Mouse (Mus musculus) lung, postnatal 14 days (tissue): ENCODE measurements around the gene Minos1.

Experiments
- DNase-seq: peaks from one replicate; pipeline ENCODE4 v3.0.0; 2021

Minos1 gene

DNA sequence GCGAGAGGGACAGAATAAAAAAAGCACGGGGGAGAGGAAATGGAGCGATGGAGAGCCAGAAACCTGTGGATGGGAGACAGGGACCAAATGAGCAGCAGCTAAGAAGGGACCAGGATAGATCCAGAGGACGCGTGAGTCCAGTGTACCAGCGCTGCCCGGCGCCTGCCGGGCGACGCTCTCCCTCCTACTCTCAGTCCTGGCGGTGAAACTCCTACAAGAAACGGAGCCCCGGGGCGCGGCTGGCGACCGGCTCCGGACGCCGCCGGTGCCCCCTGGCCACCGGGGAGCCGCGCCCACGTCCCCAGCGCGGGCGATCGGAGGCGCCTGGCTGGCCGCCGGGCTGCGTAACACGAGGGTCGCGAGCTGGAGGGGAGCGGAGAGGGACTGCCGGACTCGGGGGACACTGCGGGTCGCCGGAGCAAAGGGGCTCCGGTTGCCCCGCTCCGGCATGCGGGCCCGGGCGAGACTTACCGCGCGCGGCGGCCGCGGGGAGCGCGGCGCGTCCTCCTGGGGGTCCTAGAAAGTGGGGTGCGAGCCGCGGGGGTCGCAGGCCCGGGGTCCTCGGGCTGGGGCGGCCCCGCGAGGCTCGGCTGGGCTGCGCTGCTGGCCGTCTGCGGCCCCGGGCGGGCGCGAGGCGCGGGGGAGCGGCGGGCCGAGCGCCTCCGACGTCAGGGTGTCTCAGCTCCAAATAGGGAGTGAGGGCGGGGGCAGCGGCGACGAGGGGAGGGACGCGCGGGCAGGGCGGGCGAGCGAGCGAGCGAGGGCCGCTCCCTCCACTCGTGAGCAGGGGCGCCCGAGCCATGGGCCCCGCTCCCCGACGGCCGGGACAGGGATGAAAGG lies 38.3 kb downstream of the Minos1 start, which contains the start of gene Nbl1:
Nbl1 (minus strand) TSS at position 638 of the 840 bp plus-strand sequence.
- DNase-seq, result peak; percentile 80

DNA sequence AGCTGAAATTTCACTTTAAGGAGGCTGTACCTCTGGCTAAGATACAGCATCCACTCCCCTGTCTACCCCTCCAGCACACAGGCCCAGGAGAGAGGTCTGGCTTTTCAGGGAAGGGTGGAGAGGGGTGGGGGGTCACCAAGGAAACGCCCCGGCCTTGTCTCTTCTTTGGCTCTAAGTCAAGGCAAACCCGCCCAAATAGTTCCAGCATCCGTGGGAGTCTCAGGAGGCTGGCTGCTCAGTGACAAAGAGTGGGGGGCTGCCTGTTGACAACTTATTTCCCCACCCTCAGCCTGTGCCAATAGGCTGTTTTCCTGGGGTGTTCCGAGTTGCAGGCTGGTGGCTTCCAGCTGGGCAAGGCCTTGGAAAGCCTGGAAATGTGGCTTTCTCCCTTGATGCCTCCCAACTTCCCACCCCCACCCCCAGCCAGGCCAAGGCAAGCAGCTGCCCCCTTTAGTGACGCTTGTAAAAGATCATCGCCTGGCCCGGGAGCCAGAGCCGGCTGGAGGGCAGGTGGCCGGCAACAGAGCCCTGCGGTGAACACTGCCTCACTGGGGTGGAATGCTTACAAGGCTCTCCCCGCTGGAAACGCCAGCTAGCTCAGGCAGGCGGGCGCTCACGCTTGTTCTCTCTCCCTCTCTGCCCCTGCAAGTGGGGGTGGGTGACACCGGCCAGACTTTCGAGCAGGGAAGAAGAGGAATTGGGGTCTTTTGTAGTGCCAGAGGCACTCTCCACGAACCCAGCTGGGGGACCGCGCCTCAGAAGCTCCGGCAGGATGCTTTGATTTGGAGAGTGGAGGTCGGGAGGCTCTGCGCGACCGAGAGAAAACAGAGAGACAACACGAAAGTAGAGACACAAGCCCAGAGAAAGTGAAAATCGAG lies 39.2 kb downstream of the Minos1 start:
- DNase-seq, result peak; percentile 50

DNA sequence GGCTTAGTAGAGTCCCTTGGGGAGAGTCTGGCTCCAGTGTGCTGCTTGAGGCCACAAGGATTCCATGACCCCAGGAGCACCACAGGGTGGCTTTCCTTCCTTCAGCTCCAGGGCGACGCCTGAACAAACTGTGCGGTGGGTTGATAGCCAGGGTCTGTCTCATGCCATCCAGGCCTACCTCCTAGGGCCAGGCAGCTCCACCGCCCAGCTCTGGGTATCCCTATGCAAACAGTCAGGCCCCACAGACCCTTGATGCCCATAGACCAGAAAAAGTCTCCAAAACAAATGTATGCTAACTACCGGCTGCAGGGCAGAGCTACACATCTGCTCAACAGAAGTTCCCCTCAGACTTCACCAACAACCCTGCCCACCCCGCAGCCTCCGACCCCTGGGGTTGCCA lies 39.8 kb downstream of the Minos1 start:
- DNase-seq, result no peak

DNA sequence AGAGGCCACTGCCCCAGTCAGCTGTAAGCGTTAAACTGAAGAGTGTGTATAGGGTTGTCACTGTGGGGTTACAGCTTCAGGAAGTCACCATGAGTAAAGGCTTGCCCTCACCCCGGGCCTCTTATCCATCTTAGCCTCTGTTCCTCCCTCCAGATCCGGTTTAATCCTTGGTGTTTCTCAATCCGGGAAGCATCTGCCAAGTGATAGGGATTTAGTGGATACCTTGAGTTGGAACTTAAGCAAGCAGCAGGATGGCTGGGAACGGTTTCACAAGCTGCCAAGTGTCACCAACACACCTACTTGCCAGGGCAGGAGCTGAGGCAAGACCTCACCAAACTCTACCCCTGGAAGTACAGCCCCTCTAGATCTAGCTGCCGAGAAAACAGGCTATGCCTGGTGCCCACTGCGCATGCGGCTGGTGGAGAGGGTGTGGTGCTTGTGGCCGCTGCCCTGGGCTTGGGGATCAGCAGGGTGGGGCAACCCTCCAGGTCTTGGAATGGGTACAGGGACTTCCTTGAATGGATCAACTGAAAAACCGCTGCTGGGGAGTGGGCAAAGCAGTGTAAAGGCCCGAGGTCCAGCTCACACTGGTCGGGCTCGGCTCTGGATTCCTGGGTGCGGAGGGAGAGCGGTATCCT lies 40.5 kb downstream of the Minos1 start:
- no peak for DNase-seq

DNA sequence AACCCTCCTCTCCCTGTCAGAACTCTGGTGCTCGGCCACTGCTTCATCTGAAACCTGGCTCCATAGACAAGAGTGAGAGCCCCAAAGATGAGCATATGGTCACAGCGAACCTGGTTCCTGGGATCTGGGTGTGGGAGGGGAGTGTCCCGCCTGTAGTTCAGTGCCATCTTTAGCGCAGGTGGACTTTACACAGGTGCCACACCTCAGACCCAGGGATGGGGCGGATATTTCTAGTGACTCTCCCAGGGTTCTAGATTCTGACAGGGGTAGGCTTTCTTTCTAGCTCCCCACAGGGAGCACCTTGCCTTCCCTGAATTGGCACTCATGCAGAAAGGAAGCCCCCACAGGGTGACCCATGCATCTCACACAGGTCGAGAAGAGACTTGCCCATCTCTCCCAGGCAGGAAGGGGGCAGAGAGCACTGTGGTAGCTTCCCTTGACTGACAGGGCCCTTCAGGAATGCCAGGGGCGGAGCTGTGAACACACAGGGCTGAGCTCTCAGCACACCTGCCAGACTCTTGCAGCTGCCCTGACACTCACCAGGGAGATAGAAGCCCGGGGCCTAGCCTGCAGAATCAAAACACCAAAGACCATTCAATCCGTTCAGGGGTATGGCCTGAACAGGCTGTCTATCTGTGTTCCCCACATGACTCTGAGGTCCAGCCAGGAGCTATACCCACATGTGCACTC lies 41.8 kb downstream of the Minos1 start:
- no peak for DNase-seq

DNA sequence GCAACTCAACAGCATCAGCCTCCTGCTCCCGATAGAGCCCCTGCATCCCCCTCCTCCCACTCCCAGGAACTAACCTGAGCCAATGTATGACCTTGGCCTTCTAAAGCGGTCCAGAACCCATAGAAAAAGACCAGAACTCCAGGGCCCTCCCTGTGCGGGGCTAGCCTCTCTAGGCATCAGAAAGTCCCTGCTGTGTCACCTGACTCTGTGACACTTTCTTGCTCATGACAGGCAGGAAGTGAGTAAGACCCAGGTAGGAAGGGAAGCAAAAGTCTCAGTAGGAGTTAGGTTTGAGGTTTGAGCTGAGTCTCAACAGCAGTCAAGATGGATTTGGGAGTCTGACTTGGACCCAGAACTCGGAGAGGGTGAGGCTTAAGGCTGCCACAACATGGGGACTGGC lies 43.9 kb downstream of the Minos1 start:
- DNase-seq, result no peak

DNA sequence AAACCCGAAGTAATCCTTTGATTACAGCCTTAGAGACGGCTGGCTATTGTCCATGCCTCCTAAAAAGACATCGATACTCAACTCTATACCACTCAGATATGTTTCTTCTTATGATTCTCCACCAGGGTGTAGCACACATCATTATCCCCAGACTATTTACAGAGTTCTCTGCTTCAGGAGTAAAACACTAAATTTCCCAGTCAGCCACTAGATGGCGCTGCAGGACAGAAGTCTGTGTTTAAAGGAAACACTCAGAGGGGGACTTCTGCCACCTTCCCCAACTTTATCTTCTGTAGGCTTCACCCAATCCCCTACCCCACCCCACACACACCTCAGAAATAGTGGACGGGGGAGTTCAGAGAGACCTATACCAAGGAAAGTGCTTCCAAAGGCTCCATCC lies 44.9 kb downstream of the Minos1 start:
- DNase-seq, result peak; percentile 91

DNA sequence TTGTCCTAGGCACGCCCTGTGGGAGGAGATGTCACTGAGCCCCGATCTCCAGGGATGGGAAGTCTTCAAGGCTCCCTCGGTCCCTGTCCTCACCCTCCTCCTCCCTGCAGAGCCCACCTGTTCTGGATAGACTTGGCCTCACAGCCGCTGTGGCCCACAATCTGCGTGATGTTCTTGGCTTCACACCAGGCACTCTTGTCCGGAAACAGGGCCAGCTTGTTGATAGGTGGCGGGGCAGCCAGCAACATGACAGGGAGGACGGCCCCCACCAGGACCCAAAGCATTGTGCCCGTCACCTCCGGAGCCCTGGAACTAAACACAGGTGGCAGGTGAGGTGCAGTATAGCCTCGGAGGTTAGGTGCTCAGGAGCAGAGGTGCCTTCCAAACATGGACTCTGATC lies 45.6 kb downstream of the Minos1 start:
- no peak for DNase-seq

DNA sequence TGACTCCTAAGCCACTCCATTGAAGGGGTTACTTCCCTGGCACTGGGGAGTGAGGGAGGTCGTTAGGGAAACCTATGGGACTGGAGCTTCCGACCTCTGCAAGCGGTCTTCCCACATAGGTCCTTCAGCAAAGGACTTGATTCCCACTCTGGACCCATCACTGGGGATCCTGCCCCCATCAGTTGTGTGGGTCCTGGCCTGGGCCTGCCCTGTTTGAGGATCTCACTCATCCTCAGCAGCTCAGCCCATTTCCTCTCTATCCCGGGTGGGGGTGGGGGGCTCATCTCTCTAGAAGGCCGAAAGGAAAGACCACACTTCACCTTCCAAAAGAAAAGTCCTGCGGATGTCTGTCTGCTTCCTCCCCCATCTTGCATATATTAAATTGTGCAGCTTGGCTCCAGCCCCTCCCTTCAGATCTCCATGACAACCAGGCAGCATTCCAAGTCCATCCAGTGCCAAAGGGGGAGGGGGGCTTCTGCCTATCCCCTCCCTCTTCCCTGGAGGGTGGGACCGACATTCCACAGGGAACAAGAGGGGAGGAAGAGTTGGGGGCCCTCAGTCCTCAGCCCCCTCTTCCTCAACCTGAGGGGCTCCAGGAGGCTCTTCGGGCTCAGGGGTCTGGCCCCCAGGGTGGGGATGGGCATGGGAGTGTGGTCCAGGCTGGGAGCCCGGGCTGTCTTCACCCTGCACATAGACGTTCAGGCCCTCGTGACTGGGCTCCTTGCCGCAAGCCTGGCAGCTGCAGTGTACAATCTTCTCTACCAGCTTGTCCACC lies 47.9 kb downstream of the Minos1 start:
- no peak for DNase-seq

DNA sequence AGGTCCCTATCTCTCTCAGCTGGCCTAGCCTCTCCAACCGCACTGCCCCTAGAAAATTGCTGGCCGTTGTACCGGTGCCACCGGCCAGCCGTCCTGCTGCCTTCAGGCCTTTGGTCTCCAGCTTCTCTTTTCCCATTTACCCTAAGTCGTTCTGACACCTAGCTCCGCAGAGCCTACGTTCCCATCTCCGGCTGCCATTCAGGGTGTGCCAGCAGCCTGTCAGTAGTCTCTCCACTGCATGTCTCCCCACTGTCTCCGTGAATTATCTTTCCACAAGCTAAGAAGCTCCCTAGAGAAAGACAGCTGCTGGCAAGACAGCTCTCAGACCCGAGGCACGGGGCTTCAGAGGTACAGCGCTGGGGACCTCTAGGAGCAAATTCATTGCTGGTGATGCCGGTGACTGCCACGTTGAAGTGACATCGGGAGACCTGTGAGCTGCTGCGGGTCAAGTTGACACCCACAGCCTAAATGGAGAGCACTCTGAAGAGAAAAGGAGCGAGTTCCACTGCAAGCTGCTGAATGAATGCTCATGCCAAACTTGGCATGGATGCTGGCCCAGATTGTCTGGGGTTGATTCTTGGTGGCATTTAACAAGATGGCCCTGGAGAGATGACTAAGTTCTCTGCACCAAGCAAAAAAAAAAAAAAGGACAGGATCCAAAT lies 49.5 kb downstream of the Minos1 start:
- no peak for DNase-seq

DNA sequence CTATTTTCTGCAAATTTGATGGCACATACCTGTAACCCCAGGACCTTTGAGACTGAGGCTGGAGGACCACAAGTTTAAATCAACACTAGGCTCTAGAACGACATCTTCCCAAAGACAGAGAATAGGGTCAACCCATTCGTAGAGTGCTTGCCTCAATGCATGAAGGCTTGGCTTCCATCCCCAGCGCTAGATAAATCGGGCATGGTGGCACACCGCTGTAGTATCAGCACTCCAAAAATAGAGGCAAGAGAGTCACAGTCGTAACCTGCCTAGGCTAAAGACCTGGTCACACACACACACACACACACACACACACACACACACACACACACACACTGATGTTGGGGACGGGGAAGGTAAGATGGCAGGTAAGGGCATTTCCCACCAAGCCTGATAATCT lies 50.7 kb downstream of the Minos1 start:
- no peak for DNase-seq

DNA sequence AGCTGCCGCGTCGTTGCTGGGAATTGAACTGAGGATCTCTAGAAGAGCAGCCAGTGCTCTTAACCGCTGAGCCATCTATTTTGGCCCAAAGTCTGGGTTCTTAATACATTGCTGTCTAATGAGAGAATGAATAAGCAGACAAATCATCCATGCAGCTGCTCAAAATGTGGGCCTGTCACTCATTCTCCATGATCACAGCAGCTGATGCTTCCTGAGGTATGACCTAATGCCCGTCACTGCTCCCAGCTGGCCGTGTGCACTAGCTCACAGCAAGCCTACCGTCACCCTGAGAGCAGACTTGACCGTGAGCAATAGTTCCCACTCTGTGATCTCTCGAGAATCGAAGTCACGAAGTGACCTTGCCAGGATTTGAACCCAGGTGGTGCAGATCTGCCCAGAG lies 51.5 kb downstream of the Minos1 start:
- no peak for DNase-seq

DNA sequence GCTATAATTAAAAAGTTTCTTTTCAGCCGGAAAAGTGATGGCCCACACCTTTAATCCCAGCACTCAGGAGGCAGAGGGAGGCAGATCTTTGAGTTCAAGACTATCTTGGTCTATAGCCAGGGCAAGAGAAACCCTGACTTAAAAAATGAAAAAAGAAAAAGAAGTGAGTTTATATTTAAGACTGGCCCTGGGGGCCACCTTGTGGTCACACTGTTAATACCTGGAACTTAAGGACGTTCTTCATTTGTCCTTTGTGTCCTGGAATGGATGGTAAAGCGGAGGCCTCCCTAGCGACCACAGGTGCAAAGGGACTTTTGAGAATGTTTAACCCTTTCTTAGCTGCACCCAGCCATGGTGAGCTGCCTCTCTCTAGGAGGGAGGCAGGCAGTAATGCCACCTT lies 52.2 kb downstream of the Minos1 start:
- DNase-seq, result no peak

DNA sequence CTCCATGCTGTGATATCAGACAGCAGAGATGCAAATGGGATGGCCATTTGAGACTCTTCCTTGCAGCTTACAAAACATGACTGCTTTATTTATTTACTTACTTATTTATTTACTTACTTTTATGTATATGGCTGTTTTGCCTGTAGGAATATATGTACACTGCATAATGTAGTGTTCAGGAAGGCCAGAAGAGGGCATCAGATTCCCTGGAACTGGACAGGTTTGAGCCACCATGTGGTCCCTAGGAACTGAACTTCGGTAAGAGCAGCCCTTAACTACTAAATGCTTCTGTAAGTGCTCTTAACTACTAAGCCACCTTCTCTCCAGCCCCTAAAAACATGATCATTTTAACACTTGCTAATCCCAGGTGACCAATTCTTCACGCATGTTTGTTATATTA lies 52.6 kb downstream of the Minos1 start:
- DNase-seq, result peak; percentile 41

DNA sequence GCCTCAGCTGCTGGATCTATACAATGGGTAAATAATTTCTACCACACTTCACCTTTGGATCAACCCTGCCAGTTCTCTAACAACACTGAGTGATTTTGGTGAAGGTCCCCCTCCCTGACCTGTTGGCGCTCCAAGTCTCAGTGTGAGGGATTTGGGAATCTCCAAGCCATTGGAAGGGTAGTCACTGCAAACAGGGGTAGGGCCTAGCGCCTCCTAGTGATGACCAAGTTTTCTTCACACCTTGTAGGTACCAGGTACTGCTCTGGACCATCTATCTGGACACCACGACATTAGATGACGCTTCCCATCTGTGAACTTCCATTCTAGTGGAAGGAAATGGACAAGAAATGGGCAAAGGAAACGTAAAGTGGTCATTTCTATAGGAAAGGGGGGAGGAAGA lies 55.0 kb downstream of the Minos1 start:
- no peak for DNase-seq

DNA sequence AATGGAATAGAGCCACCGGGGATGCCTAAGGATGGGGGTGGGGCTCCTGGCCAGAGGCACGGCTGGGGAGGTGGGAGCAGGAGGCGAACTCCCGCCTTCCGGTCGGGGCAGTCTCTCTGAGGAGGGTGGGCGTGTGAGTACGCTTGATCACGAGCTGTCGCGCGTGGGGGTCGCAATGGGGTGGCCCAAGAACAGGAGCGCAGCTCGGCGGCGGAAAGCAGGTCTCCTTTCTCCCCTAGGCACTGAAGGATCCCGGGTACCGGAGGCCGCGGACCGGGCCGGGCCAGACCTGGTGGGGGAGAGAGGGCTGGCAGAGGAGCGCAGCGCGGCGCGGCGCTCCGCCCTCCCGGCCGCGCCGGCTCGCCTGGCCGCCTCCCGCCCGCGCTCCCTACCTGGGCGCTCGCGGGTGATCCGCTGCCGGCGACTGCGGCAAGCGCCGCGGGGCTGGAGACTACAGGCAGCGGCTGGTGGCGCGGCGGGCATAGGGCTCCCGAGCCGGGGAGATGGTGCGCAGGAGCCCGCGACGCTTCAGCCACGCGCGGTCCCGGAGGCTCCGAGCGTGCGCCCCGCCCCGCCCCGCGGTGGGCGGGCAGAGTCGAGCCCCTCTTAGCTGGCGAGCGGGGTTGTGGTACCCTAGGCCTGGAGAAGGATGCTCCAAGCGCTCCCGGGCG lies 55.7 kb downstream of the Minos1 start, which contains the start of gene Htr6:
Htr6 (minus strand) TSS at position 530 of the 671 bp plus-strand sequence.
- DNase-seq, result no peak

DNA sequence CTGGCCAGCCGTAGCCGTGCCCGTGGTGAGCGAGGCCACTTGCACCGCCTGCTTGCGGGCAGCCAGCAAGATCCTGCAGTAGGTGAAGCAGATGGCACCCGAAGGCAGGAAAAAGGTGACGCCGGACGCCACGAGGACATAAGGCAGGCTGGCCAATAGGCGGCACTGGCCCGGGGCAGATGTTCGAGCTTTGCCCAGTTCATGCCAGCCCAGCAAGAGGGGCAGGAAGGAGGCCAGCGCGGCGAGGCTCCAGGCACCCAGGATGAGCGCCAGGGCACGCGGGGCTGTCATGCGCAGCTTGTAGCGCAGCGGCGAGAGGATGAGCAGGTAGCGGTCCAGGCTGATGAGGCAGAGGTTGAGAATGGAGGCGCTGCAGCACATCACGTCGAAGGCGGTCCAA lies 56.9 kb downstream of the Minos1 start:
- no peak for DNase-seq

DNA sequence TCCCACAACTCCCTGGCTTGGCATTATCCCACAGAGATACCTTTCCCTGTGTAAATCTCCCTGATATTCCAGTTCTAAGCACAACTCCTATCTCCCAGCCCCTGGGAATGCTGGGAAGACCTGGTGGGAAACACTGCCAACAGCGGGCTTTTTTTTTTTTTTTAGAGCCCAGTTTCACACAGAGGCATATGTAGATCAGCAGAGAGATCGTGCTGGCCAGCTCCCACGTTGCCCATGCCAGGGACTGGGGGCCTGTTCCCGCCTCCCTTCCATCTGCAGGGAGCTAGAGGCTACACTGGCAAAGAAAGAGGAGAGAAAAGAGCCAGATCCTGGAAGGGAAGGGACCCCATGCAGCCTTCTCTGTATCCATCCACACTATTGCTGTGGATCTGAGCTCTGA lies 62.6 kb downstream of the Minos1 start:
- no peak for DNase-seq

DNA sequence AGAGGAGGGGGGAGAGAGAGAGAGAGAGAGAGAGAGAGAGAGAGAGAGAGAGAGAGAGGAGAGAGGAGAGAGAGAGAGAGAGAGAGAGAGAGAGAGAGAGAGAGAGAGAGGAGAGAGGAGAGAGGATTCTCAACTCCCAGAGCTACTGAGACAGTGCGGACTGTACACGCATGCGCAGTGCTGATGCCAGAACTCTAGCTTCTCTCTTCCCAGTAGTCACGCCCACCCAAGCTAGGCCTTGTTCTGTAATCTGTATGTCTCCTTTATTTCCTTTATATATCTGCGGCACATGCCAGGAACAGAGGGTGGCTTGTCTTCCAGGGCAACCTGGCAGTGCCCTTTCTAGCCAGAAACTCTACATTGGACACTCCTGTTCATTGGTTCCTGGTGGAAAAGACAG lies 66.1 kb downstream of the Minos1 start:
- DNase-seq, result no peak

DNA sequence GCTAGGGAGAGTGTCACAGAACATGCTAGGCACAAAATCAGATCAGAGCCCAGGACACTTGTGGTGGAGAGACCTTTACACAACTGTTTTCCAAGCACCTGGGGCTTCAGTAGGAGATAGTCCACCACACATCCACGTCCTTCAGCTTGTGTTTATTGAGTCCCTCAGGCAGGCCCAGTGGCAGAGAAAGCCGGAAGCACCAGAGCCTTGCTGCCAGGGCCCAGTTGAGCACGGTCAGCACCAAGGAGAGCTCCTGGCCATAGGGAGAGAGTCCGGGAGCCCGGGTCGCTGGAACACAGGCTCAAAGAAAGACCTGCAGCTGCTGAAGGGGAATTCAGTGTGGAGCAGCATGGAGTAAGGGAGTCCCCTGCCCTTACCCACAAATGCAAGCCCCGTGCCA lies 71.3 kb downstream of the Minos1 start:
- DNase-seq, result peak; percentile 65

DNA sequence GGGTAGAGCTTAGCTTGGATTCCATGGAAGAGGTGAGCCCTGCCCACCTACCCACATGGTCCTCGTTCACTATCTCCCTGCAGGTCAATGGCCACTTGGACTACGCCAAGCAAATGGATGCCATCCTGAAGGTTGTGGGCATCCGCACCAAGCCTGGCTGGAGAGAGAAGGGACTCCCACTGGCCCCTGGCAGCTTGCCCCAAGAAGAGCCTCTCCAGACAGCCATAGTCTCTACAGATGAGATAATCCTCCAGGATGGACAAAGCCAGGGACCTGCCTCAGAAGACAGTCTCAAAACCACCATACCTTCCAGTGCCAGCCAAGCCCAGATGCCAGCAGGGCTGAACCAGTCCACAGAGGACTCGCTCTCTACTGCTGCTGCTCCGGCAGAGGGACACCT lies 72.9 kb downstream of the Minos1 start:
- no peak for DNase-seq
